Mouse (Mus musculus): ENCODE data around the gene Ccdc78. TPM values are rescaled to one million over a fixed set of nuclear protein-coding genes. Genes with fewer than 3 reads are reported as not detected.

The Ccdc78 gene
- polyA plus RNA-seq, 1 experiment from 2014 or later: not detected

DNA sequence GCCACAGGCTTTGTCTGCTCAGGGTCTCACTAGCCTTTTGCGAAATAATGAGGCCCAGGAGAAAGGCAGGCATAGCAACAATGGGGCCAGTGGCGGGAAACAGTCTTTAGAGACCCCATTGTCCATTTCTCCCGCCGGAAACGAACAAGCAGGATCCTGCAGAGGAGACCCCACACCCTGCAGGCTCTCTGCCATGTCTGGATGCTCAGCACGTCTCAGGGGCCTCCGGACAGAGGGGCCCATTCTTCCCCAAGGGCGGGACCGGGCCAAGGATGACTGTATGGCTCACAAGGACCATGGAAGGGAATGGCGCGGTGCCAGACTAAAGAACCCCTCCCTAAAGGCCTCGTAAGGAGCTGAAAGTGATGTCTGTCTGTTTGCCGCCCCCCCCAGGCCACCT is 7.8 kb downstream of the Ccdc78 start:
- WGBS: 81% methylated on average over 13 of the region's 13 CpGs
- Histone ChIP-seq H3K27me3 (ENCODE audit: control insufficient read depth, insufficient read depth, low read length) (no peaks in the 10 kb centered on the region), H3K36me3 (ENCODE audit: control insufficient read depth, insufficient read depth, low read length) (peaks cover 11% of the 10 kb centered on the region), H3K9ac (ENCODE audit: low read length) (no peak overlapping the region), H3K4me2 (ENCODE audit: low read length) (no peak overlapping the region), H3K27ac (replicated peaks in 1 of 2; ENCODE audit: control insufficient read depth in 1 of 2, insufficient read depth in 1 of 2, low read depth in 2 of 2, low read length in 2 of 2) (no peak overlapping the region), H3K9me3 (ENCODE audit: control insufficient read depth, low read length) (no peaks in the 10 kb centered on the region), H3K4me3 (ENCODE audit: control insufficient read depth in 1 of 2, insufficient read depth in 1 of 2, low read depth in 1 of 2, low read length in 2 of 2) (no peak overlapping the region), H3K4me1 (ENCODE audit: control insufficient read depth in 2 of 2, insufficient read depth in 2 of 2, low read length in 2 of 2) (peaks cover 21 to 36% of the 10 kb centered on the region in 2 experiments)
- ATAC-seq (ENCODE audit: insufficient number of reproducible peaks, insufficient read depth, low FRiP score, low read depth): no peak

GRCm38 (mm10) chr17:25794998-25795397 is 8.6 kb downstream of the Ccdc78 start:
- H3K4me2 ChIP-seq (ENCODE audit: low read length): no peak overlapping the region
- H3K4me1 ChIP-seq (ENCODE audit: control insufficient read depth in 2 of 2, insufficient read depth in 2 of 2, low read length in 2 of 2): peaks cover 21 to 36% of the 10 kb centered on the region in 2 experiments
- H3K36me3 ChIP-seq (ENCODE audit: control insufficient read depth, insufficient read depth, low read length): 0 out of 2 replicates have a peak, but pooled peaks cover 3% of the 10 kb centered on the region
- H3K9ac ChIP-seq (ENCODE audit: low read length): no peak overlapping the region
- 87% methylated on average over 17 of the region's 17 CpGs for WGBS
- H3K9me3 ChIP-seq (ENCODE audit: control insufficient read depth, low read length): no peaks in the 10 kb centered on the region
- no peaks in the 10 kb centered on the region for H3K27me3 ChIP-seq (ENCODE audit: control insufficient read depth, insufficient read depth, low read length)
- H3K4me3 ChIP-seq (ENCODE audit: control insufficient read depth in 1 of 2, insufficient read depth in 1 of 2, low read depth in 1 of 2, low read length in 2 of 2): no peak overlapping the region
- ATAC-seq (ENCODE audit: insufficient number of reproducible peaks, insufficient read depth, low FRiP score, low read depth): no peak
- H3K27ac ChIP-seq (replicated peaks in 1 of 2; ENCODE audit: control insufficient read depth in 1 of 2, insufficient read depth in 1 of 2, low read depth in 2 of 2, low read length in 2 of 2): no peak overlapping the region

DNA sequence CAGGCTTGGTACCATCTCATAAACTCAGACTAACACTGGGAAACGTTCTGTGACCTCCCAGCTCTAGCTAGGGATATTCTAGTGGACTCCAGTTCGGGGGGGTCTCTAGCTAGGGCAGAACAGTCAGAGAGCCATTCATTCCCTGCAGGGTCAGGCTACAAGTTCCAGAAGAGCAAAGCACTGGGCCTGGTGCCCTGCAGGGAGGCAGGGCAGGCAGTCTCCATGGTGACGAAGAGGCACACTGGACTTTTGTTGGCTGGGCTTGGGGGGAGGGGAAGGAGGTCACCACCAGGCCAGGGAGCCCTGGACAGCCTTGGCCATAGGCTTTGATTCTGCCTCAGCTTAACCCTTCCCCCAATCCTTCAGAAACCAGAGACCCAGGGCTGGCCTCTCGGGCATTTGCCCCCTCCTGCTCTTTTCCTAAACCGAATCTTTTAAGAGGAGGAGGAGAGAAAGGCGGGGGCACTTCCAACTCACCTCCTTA is 9.3 kb downstream of the Ccdc78 start, which contains the start of gene AC134908.4:
Gene AC134908.4 (minus strand): TSS at position 51 of the 484 bp plus-strand sequence.
- H3K27ac ChIP-seq (replicated peaks in 1 of 2; ENCODE audit: control insufficient read depth in 1 of 2, insufficient read depth in 1 of 2, low read depth in 2 of 2, low read length in 2 of 2): 0 out of 4 replicates have a peak within 1 kb of the TSS, but pooled peaks of 1 of the 2 experiments have one; percentile 24
- H3K9me3 ChIP-seq (ENCODE audit: control insufficient read depth, low read length): no peaks in the 10 kb centered on the region
- H3K36me3 ChIP-seq (ENCODE audit: control insufficient read depth, insufficient read depth, low read length): no peaks in the 10 kb centered on the region
- ATAC-seq (ENCODE audit: insufficient number of reproducible peaks, insufficient read depth, low FRiP score, low read depth): no peak
- WGBS: 40% methylated on average over 6 of the region's 6 CpGs
- H3K4me1 ChIP-seq (ENCODE audit: control insufficient read depth in 2 of 2, insufficient read depth in 2 of 2, low read length in 2 of 2): peaks cover 21 to 36% of the 10 kb centered on the region in 2 experiments
- H3K9ac ChIP-seq (ENCODE audit: low read length): peak within 1 kb of the TSS; percentile 67
- no peaks in the 10 kb centered on the region for H3K27me3 ChIP-seq (ENCODE audit: control insufficient read depth, insufficient read depth, low read length)
- H3K4me2 ChIP-seq (ENCODE audit: low read length): peak within 1 kb of the TSS; percentile 95
- peak within 1 kb of the TSS; percentile 61 to 86 for H3K4me3 ChIP-seq (ENCODE audit: control insufficient read depth in 1 of 2, insufficient read depth in 1 of 2, low read depth in 1 of 2, low read length in 2 of 2)

DNA sequence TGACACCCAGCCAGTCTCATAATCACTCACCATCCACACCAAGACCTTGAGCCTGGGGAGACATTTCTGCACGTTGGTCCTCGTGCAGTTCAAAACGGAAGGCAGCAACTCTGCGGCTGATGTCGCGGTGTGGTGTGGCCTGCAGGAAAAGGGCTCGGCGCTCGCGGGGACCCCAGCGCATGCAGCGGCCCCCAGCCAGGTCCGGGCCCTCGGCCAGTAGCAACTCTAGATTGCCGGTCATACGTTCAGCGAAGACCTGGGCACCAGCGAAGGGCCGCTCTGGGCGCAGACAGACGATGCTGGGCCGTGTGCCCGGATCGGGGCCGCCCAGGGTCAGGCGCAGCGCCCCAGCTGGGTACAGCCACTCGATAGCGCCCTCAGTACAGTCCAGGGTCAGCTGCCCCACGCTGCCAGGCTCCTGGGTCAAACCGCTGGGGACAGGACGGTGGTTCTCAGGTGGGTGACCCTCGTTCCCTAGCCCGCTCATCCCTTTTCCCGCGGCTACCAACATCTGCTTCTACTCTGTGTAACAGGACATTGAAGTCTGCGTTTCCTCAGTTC is 9.9 kb downstream of the Ccdc78 start:
- Histone ChIP-seq H3K4me2 (ENCODE audit: low read length) (peak overlapping the region; percentile 95), H3K9ac (ENCODE audit: low read length) (peak overlapping the region; percentile 67), H3K4me3 (ENCODE audit: control insufficient read depth in 1 of 2, insufficient read depth in 1 of 2, low read depth in 1 of 2, low read length in 2 of 2) (peak overlapping the region; percentile 61 to 86), H3K27ac (replicated peaks in 1 of 2; ENCODE audit: control insufficient read depth in 1 of 2, insufficient read depth in 1 of 2, low read depth in 2 of 2, low read length in 2 of 2) (0 out of 4 replicates have a peak overlapping the region, but pooled peaks of 1 of the 2 experiments have one; percentile 24), H3K9me3 (ENCODE audit: control insufficient read depth, low read length) (no peaks in the 10 kb centered on the region), H3K4me1 (ENCODE audit: control insufficient read depth in 2 of 2, insufficient read depth in 2 of 2, low read length in 2 of 2) (peaks cover 19 to 30% of the 10 kb centered on the region in 2 experiments), H3K36me3 (ENCODE audit: control insufficient read depth, insufficient read depth, low read length) (no peaks in the 10 kb centered on the region), H3K27me3 (ENCODE audit: control insufficient read depth, insufficient read depth, low read length) (no peaks in the 10 kb centered on the region)
- WGBS: 3% methylated on average over 37 of the region's 37 CpGs
- ATAC-seq (ENCODE audit: insufficient number of reproducible peaks, insufficient read depth, low FRiP score, low read depth): no peak

- Histone ChIP-seq H3K27me3 (ENCODE audit: control insufficient read depth, insufficient read depth, low read length) (no peaks in the 10 kb centered on the region), H3K4me1 (ENCODE audit: control insufficient read depth in 2 of 2, insufficient read depth in 2 of 2, low read length in 2 of 2) (peaks cover 17 to 25% of the 10 kb centered on the region in 2 experiments), H3K36me3 (ENCODE audit: control insufficient read depth, insufficient read depth, low read length) (no peaks in the 10 kb centered on the region), H3K27ac (replicated peaks in 1 of 2; ENCODE audit: control insufficient read depth in 1 of 2, insufficient read depth in 1 of 2, low read depth in 2 of 2, low read length in 2 of 2) (0 out of 4 replicates have a peak within 1 kb of the TSS, but pooled peaks of 1 of the 2 experiments have one; percentile 24), H3K9me3 (ENCODE audit: control insufficient read depth, low read length) (no peaks in the 10 kb centered on the region), H3K4me3 (ENCODE audit: control insufficient read depth in 1 of 2, insufficient read depth in 1 of 2, low read depth in 1 of 2, low read length in 2 of 2) (peak within 1 kb of the TSS; percentile 61 to 86), H3K4me2 (ENCODE audit: low read length) (peak within 1 kb of the TSS; percentile 95), H3K9ac (ENCODE audit: low read length) (peak within 1 kb of the TSS; percentile 67)
- ATAC-seq (ENCODE audit: insufficient number of reproducible peaks, insufficient read depth, low FRiP score, low read depth): peak; percentile 69
- 2% methylated on average over 35 of the region's 35 CpGs for WGBS
Measured at GRCm38 (mm10) chr17:25796951-25797369, 10.6 kb downstream of the Ccdc78 start, which contains the start of gene Metrn. Gene Metrn (minus strand): TSS chr17:25797136.

DNA sequence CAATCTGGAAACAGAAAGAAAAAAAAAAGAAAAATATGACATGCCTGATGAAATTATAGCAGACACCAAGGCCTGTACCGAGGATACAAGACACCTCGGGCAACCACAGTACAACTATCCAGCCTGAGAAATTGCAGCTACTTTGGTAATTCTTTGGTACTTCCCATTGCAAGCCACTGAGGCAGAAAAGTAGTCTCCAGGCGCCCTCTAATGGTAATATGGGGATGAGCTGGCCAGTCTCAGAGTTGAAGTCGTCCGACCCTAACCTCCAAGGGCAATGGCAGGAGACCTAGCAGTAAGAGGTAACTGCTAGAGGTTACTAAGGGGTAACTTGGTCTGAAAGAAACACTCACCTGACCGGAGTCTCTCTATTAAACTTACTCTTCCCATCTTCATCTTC is 14.6 kb downstream of the Ccdc78 start:
- no peak for ATAC-seq (ENCODE audit: insufficient number of reproducible peaks, insufficient read depth, low FRiP score, low read depth)
- 7% methylated on average over 6 of the region's 6 CpGs for WGBS
- Histone ChIP-seq H3K4me2 (ENCODE audit: low read length) (no peak overlapping the region), H3K27me3 (ENCODE audit: control insufficient read depth, insufficient read depth, low read length) (no peaks in the 10 kb centered on the region), H3K36me3 (ENCODE audit: control insufficient read depth, insufficient read depth, low read length) (no peaks in the 10 kb centered on the region), H3K9ac (ENCODE audit: low read length) (no peak overlapping the region), H3K9me3 (ENCODE audit: control insufficient read depth, low read length) (no peaks in the 10 kb centered on the region), H3K27ac (replicated peaks in 1 of 2; ENCODE audit: control insufficient read depth in 1 of 2, insufficient read depth in 1 of 2, low read depth in 2 of 2, low read length in 2 of 2) (no peak overlapping the region), H3K4me1 (ENCODE audit: control insufficient read depth in 2 of 2, insufficient read depth in 2 of 2, low read length in 2 of 2) (peaks cover 12 to 16% of the 10 kb centered on the region in 2 experiments), H3K4me3 (ENCODE audit: control insufficient read depth in 1 of 2, insufficient read depth in 1 of 2, low read depth in 1 of 2, low read length in 2 of 2) (no peak overlapping the region)

- peak; percentile 82 for ATAC-seq (ENCODE audit: insufficient number of reproducible peaks, insufficient read depth, low FRiP score, low read depth)
- no peaks in the 10 kb centered on the region for H3K36me3 ChIP-seq (ENCODE audit: control insufficient read depth, insufficient read depth, low read length)
- H3K4me3 ChIP-seq (ENCODE audit: control insufficient read depth in 1 of 2, insufficient read depth in 1 of 2, low read depth in 1 of 2, low read length in 2 of 2): no peak overlapping the region
- peaks cover 5 to 9% of the 10 kb centered on the region in 2 experiments for H3K4me1 ChIP-seq (ENCODE audit: control insufficient read depth in 2 of 2, insufficient read depth in 2 of 2, low read length in 2 of 2)
- H3K9ac ChIP-seq (ENCODE audit: low read length): no peak overlapping the region
- WGBS: 12% methylated on average over 10 of the region's 10 CpGs
- peak overlapping the region in 1 of 2 experiments; percentile 25; a peak in 1 of 4 replicates for H3K27ac ChIP-seq (replicated peaks in 1 of 2; ENCODE audit: control insufficient read depth in 1 of 2, insufficient read depth in 1 of 2, low read depth in 2 of 2, low read length in 2 of 2)
- peak overlapping the region; percentile 44 for H3K4me2 ChIP-seq (ENCODE audit: low read length)
- H3K9me3 ChIP-seq (ENCODE audit: control insufficient read depth, low read length): no peaks in the 10 kb centered on the region
- peaks cover 2% of the 10 kb centered on the region for H3K27me3 ChIP-seq (ENCODE audit: control insufficient read depth, insufficient read depth, low read length)
Measured at GRCm38 (mm10) chr17:25802825-25803517, 16.6 kb downstream of the Ccdc78 start.
